Mouse (Mus musculus) midbrain, embryonic 16.5 days (tissue): ENCODE data around the gene Olfr1214. TPM values are rescaled to one million over a fixed set of nuclear protein-coding genes. Genes with fewer than 3 reads are reported as not detected.

Source experiments
- polyA plus RNA-seq: library from polyadenylated mRNA; unstranded; fragments of >200 nt; fragmentation: Nextera tagmentation; extraction: Ambion mirVana; gene quantifications from 2 replicates; pipeline ENCODE4 v1.2.1, GENCODE M21; 2015

The Olfr1214 gene
- polyA plus RNA-seq, 1 experiment from 2014 or later: not detected

Other genes starting within 250 kb of the Olfr1214 start
- not detected in 2 replicates for gene Olfr1198, start 241.3 kb downstream of the Olfr1214 start, polyA plus RNA-seq
- not detected in 2 replicates for gene Olfr1199, start 232.2 kb downstream of the Olfr1214 start, polyA plus RNA-seq
- gene Olfr1200, start 222.2 kb downstream of the Olfr1214 start, polyA plus RNA-seq: not detected in 2 replicates
- not detected in 2 replicates for gene Olfr1201, start 199.6 kb downstream of the Olfr1214 start, polyA plus RNA-seq
- gene Olfr1202, start 178.2 kb downstream of the Olfr1214 start, polyA plus RNA-seq: not detected in 2 replicates
- not detected in 2 replicates for gene Olfr1205, start 162.9 kb downstream of the Olfr1214 start, polyA plus RNA-seq
- not detected in 2 replicates for gene Olfr1204, start 143.4 kb downstream of the Olfr1214 start, polyA plus RNA-seq
- gene Olfr1206, start 129.4 kb downstream of the Olfr1214 start, polyA plus RNA-seq: not detected in 2 replicates
- not detected in 2 replicates for gene Olfr1208, start 90.3 kb downstream of the Olfr1214 start, polyA plus RNA-seq
- not detected in 2 replicates for gene Olfr1209, start 77.5 kb downstream of the Olfr1214 start, polyA plus RNA-seq
- gene Olfr1211, start 54.5 kb downstream of the Olfr1214 start, polyA plus RNA-seq: not detected in 2 replicates
- gene Olfr1212, start 38.7 kb downstream of the Olfr1214 start, polyA plus RNA-seq: not detected in 2 replicates
- gene Gm13762, start 12.4 kb downstream of the Olfr1214 start, polyA plus RNA-seq: not detected in 2 replicates
- gene Olfr1215, start 14.3 kb upstream of the Olfr1214 start, polyA plus RNA-seq: not detected in 2 replicates
- gene Olfr1216, start 25.7 kb upstream of the Olfr1214 start, polyA plus RNA-seq: not detected in 2 replicates
- gene Olfr1217, start 39.4 kb upstream of the Olfr1214 start, polyA plus RNA-seq: not detected in 2 replicates
- gene Olfr1218, start 68.5 kb upstream of the Olfr1214 start, polyA plus RNA-seq: not detected in 2 replicates
- gene Olfr1219, start 90.9 kb upstream of the Olfr1214 start, polyA plus RNA-seq: not detected in 2 replicates
- not detected in 2 replicates for gene Olfr1220, start 114.2 kb upstream of the Olfr1214 start, polyA plus RNA-seq
- not detected in 2 replicates for gene Olfr1221, start 124.6 kb upstream of the Olfr1214 start, polyA plus RNA-seq
- gene Olfr1222, start 140.4 kb upstream of the Olfr1214 start, polyA plus RNA-seq: not detected in 2 replicates
- not detected in 2 replicates for gene Olfr1223, start 158.9 kb upstream of the Olfr1214 start, polyA plus RNA-seq
- not detected in 2 replicates for gene Olfr1224-ps1, start 171.4 kb upstream of the Olfr1214 start, polyA plus RNA-seq
- not detected in 2 replicates for gene Olfr1225, start 182.0 kb upstream of the Olfr1214 start, polyA plus RNA-seq
- not detected in 2 replicates for gene Olfr1226, start 207.4 kb upstream of the Olfr1214 start, polyA plus RNA-seq